Mouse (Mus musculus) liver, postnatal 0 days (tissue): Measurements from ENCODE around the gene Rapgef1. TPM values are rescaled to one million over a fixed set of nuclear protein-coding genes. Genes with fewer than 3 reads are reported as not detected.

Experiments
- ATAC-seq: fragments of 200-750 bp; cut with Nextera tagmentation; 2 replicates; pipeline ENCODE4 v1.8.0; 2017; ENCODE audit warnings: mild to moderate bottlenecking, moderate library complexity
- DNase-seq: peaks from one replicate; pipeline ENCODE4 v3.0.0-alpha.2; 2016
- H3K27ac ChIP-seq: fragments of 300-500 bp; sonication (generic); 2 replicates; pipeline ENCODE4 v1.5.1; 2014; ENCODE audit warnings: antibody characterized with exemption, moderate library complexity, mild to moderate bottlenecking, low read depth
- H3K27me3 ChIP-seq: fragments of 300-500 bp; sonication (generic); 2 replicates; pipeline ENCODE4 v1.6.1; 2014; ENCODE audit warnings: low read length, control low read depth, mixed read lengths; ENCODE audit not compliant: insufficient read depth
- H3K36me3 ChIP-seq: fragments of 300-500 bp; sonication (generic); replicated peaks from 2 replicates; pipeline ENCODE4 v1.6.1; 2014; ENCODE audit warnings: mild to moderate bottlenecking, control low read depth, low read length, moderate library complexity, mixed read lengths; ENCODE audit not compliant: insufficient read depth
- H3K4me1 ChIP-seq: fragments of 300-500 bp; sonication (generic); 2 replicates; pipeline ENCODE4 v1.6.1; 2014; ENCODE audit warnings: antibody characterized with exemption, mild to moderate bottlenecking, control low read depth; ENCODE audit not compliant: insufficient read depth
- H3K4me2 ChIP-seq: fragments of 300-500 bp; sonication (generic); 2 replicates; pipeline ENCODE4 v1.6.1; 2014; ENCODE audit warnings: low read depth, mild to moderate bottlenecking, low read length, moderate library complexity, mixed read lengths
- H3K4me3 ChIP-seq: fragments of 300-500 bp; sonication (generic); 2 replicates; pipeline ENCODE4 v1.5.1; 2014; ENCODE audit warnings: low read depth, low read length
- H3K9ac ChIP-seq: fragments of 300-500 bp; sonication (generic); replicated peaks from 2 replicates; pipeline ENCODE4 v1.6.1; 2014; ENCODE audit warnings: mild to moderate bottlenecking, moderate library complexity
- H3K9me3 ChIP-seq: fragments of 300-500 bp; sonication (generic); 2 replicates; pipeline ENCODE4 v1.6.1; 2016; ENCODE audit warnings: mild to moderate bottlenecking, control low read depth, low read length, mixed read lengths
- CTCF ChIP-seq: sonication (generic); IDR thresholded peaks from 2 replicates; pipeline ENCODE4 v1.5.1; 2016; ENCODE audit warnings: antibody characterized with exemption, low read depth
- EP300 ChIP-seq: IDR thresholded peaks from 2 replicates; pipeline ENCODE4 v1.6.1; 2016; ENCODE audit warnings: antibody characterized with exemption, low read depth, mild to moderate bottlenecking
- WGBS: fragments of 180-500 bp; shearing (Covaris S2); extraction: QIAGEN DNeasy Blood & Tissue Kit; methylation state at CpG from one replicate; pipeline ENCODE4 v1.1.7; 2014; ENCODE audit not compliant: insufficient replicate concordance; 5-methylcytosine and 5-hydroxymethylcytosine counted together
- polyA plus RNA-seq: library from polyadenylated mRNA; unstranded; fragments of >200 nt; fragmentation: Nextera tagmentation; extraction: Ambion mirVana; gene quantifications from 2 replicates; pipeline ENCODE4 v1.2.1, GENCODE M21; 2015

Gene Rapgef1
- polyA plus RNA-seq, 1 experiment from 2014 or later, result 4.8 TPM

GRCm38 (mm10) chr2:29656095-29656494 is 36.6 kb downstream of the Rapgef1 start:
- no peak for TF ChIP-seq EP300
- no peak for ATAC-seq
- Histone ChIP-seq H3K9me3 (no peaks in the 10 kb centered on the region), H3K4me1 (peaks cover 3% of the 10 kb centered on the region), H3K36me3 (no peaks in the 10 kb centered on the region), H3K27me3 (no peaks in the 10 kb centered on the region), H3K9ac (no peak overlapping the region), H3K4me3 (no peak overlapping the region), H3K27ac (no peak overlapping the region), H3K4me2 (no peak overlapping the region)
- no peak for DNase-seq
- WGBS, result 65% methylated on average over 1 of the region's 1 CpGs

GRCm38 (mm10) chr2:29657089-29657488 is 37.6 kb downstream of the Rapgef1 start:
- Histone ChIP-seq H3K9me3 (no peaks in the 10 kb centered on the region), H3K4me3 (no peak overlapping the region), H3K27me3 (no peaks in the 10 kb centered on the region), H3K4me2 (no peak overlapping the region), H3K27ac (no peak overlapping the region), H3K9ac (no peak overlapping the region), H3K4me1 (peaks cover 11% of the 10 kb centered on the region), H3K36me3 (no peaks in the 10 kb centered on the region)
- WGBS, result 81% methylated on average over 1 of the region's 1 CpGs
- DNase-seq (no peak), ATAC-seq (no peak)
- TF ChIP-seq CTCF, result no peak
- no peak for TF ChIP-seq EP300

GRCm38 (mm10) chr2:29661751-29662191 is 42.3 kb downstream of the Rapgef1 start:
- Histone ChIP-seq H3K36me3 (no peaks in the 10 kb centered on the region), H3K4me2 (peak overlapping the region; percentile 47; the same call in 1 of the 2 replicates), H3K9me3 (no peaks in the 10 kb centered on the region), H3K27ac (peak overlapping the region; percentile 55), H3K4me3 (no peak overlapping the region), H3K27me3 (no peaks in the 10 kb centered on the region), H3K9ac (no peak overlapping the region), H3K4me1 (peaks cover 51% of the 10 kb centered on the region)
- WGBS, result 31% methylated on average over 6 of the region's 6 CpGs
- TF ChIP-seq CTCF (no peak), EP300 (no peak)
- DNase-seq (no peak), ATAC-seq (0 out of 2 replicates have a peak, but pooled peaks have one; percentile 22)

- Histone ChIP-seq H3K4me2 (no peak overlapping the region), H3K4me1 (peaks cover 65% of the 10 kb centered on the region), H3K4me3 (no peak overlapping the region), H3K9me3 (no peaks in the 10 kb centered on the region), H3K36me3 (no peaks in the 10 kb centered on the region), H3K27ac (peak overlapping the region; percentile 34; the same call in 1 of the 2 replicates), H3K27me3 (no peaks in the 10 kb centered on the region), H3K9ac (no peak overlapping the region)
- 33% methylated on average over 4 of the region's 4 CpGs for WGBS
- no peak for ATAC-seq
- no peak for DNase-seq
- no peak for TF ChIP-seq CTCF
- no peak for TF ChIP-seq EP300
Observed at GRCm38 (mm10) chr2:29663260-29663877, 43.8 kb downstream of the Rapgef1 start.

- Histone ChIP-seq H3K4me2 (no peak overlapping the region), H3K9ac (no peak overlapping the region), H3K27ac (peak overlapping the region; percentile 25; the same call in 1 of the 2 replicates), H3K36me3 (no peaks in the 10 kb centered on the region), H3K9me3 (no peaks in the 10 kb centered on the region), H3K4me1 (peaks cover 81% of the 10 kb centered on the region), H3K27me3 (no peaks in the 10 kb centered on the region), H3K4me3 (no peak overlapping the region)
- TF ChIP-seq EP300 (no peak), CTCF (peak; percentile 60)
- WGBS, result 75% methylated on average over 5 of the region's 5 CpGs
- ATAC-seq (no peak), DNase-seq (no peak)
Observed at GRCm38 (mm10) chr2:29665421-29665820, 45.9 kb downstream of the Rapgef1 start.

GRCm38 (mm10) chr2:29666589-29666988 is 47.1 kb downstream of the Rapgef1 start:
- no peaks in the 10 kb centered on the region for H3K36me3 ChIP-seq
- H3K4me1 ChIP-seq, result peaks cover 84% of the 10 kb centered on the region
- TF ChIP-seq EP300 (no peak), CTCF (no peak)
- H3K4me2 ChIP-seq, result 0 out of 2 replicates have a peak overlapping the region, but pooled peaks have one; percentile 15
- DNase-seq (no peak), ATAC-seq (peak; percentile 55)
- no peak overlapping the region for H3K9ac ChIP-seq
- H3K27me3 ChIP-seq, result no peaks in the 10 kb centered on the region
- peak overlapping the region; percentile 22; the same call in 1 of the 2 replicates for H3K27ac ChIP-seq
- H3K4me3 ChIP-seq, result no peak overlapping the region
- H3K9me3 ChIP-seq, result no peaks in the 10 kb centered on the region
- 42% methylated on average over 7 of the region's 7 CpGs for WGBS
